Mouse (Mus musculus) cortical plate, adult 2 months (tissue): ENCODE measurements around the gene Mapk3.
"Not testable (repeated sequence)": the region's sequence is repeated elsewhere in the genome, so short reads cannot be mapped to it uniquely, and the experiment has no call there.

Experiments used
- CTCF ChIP-seq: fragments of 200-500 bp; IDR thresholded peaks from 2 replicates; pipeline ENCODE4 v1.5.1; 2011; ENCODE audit warnings: mild to moderate bottlenecking, control low read depth, low read length; ENCODE audit not compliant: insufficient read depth; ENCODE audit errors: extremely low read depth
- POLR2A ChIP-seq: fragments of 200-500 bp; IDR thresholded peaks from 2 replicates; pipeline ENCODE4 v1.6.1; 2011; ENCODE audit warnings: mild to moderate bottlenecking, low read length, control low read depth; ENCODE audit not compliant: insufficient read depth; ENCODE audit errors: extremely low read depth

GRCm38 (mm10) chr7:126730256-126730789 lies 29.1 kb upstream of the Mapk3 start:
- TF ChIP-seq CTCF, POLR2A: not testable (repeated sequence)
